ENCODE assay signal across 9 mouse cellular contexts in the genomic region with DNA sequence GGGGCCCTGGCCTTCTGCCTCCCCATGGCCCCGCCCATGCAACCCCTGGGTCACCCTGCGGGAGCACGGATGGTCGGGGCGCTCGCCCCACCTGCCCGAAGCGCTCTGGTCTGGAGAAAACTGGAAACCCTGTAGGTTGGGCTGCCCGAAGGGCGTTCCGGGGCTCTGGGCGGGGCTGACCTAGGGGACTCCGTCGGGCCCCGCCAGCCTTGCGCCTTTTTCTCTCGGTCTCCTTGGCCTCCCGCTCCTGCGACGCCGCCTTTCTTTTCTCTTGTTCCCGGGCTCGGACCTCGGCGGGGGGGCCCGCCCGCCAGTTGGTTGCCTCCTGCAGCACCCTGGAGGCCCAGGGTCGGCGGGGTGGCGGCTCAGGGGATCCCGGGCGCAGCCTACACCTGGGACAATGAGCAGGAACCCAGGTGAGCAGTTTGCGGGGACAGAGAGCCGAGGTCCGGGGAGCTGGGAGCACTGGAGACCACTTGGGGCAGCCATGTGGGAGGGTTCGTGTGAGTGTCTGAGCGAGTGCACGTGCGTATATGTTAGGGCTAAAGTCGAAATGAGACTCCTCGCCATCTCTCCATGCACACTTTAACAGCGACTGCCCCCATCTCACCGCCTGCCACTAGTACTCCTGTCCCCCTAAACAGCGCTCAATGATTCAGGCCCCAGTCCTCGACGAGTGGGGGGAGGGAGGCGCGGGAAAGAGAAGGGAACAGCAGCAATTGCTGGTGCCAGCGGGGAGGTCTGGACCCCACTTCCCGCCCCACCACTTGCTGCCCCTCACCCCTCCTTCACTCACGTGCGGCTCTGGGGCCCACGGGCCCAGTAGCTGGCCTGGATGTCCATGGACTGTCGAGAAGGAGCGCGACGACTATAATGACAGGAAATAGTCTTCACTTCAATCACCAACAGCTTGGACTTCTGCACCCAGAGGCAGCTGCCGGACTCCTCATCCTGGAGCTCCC. TPM values are rescaled to one million over a fixed set of nuclear protein-coding genes. Genes with fewer than 3 reads are reported as not detected.
DNase-seq lines count a peak whose midpoint lies in the region; ATAC-seq and TF ChIP-seq lines count a peak whose summit lies in the region.
"Had no signal": no experiment of that assay in that cellular context is flagged by ENCODE, and none has a peak within 500 bp of the region (broad histone marks: within the 10 kb centered on the region; RNA-seq: fewer than 3 reads in every experiment).

No protein-coding gene starts in this region.

- no peaks in the 10 kb centered on the region for H3K9me3 ChIP-seq in heart, embryonic 11.5 days (replicated peaks; ENCODE audit: control insufficient read depth, low read length)
- no peaks in the 10 kb centered on the region for H3K9me3 ChIP-seq in MEL (replicated peaks; ENCODE audit: insufficient read depth, low read length)
- H3K9me3 ChIP-seq in forebrain, embryonic 15.5 days, result no peaks in the 10 kb centered on the region
- H3K9me3 ChIP-seq in midbrain, postnatal 0 days (ENCODE audit: low read length), result no peaks in the 10 kb centered on the region

- TF ChIP-seq CTCF in MEL (IDR thresholded peaks at IDR 0.05 in 2 of 3, conservative IDR thresholded peaks at IDR 0.05 in 1 of 3; ENCODE audit: control insufficient read depth in 1 of 3, insufficient read depth in 1 of 3, low read depth in 2 of 3, low read length in 3 of 3, poor library complexity in 1 of 3, severe bottlenecking in 1 of 3), result no peak
- TF ChIP-seq CTCF in midbrain, postnatal 0 days (IDR thresholded peaks at IDR 0.05), result no peak

- peaks cover 28% of the 10 kb centered on the region for H3K79me2 ChIP-seq in MEL (ENCODE audit: control insufficient read depth, insufficient read depth, low read length, poor library complexity)

- H3K36me3 ChIP-seq in heart, embryonic 11.5 days (ENCODE audit: control insufficient read depth, insufficient read depth, low read length), result peaks cover 4% of the 10 kb centered on the region; the same call in 1 of the 2 replicates
- peaks cover 3 to 8% of the 10 kb centered on the region in 2 experiments for H3K36me3 ChIP-seq in MEL (ENCODE audit: control insufficient read depth in 1 of 2, insufficient read depth in 2 of 2, low read length in 2 of 2)
- H3K36me3 ChIP-seq in forebrain, embryonic 15.5 days, result peaks cover 8% of the 10 kb centered on the region; the same call in 1 of the 2 replicates
- no peaks in the 10 kb centered on the region for H3K36me3 ChIP-seq in midbrain, postnatal 0 days (ENCODE audit: insufficient read depth, low read length)

- TF ChIP-seq RAD21 in MEL (IDR thresholded peaks at IDR 0.05; ENCODE audit: low read depth, low read length), result no peak

- TF ChIP-seq EP300 in MEL (IDR thresholded peaks at IDR 0.05; ENCODE audit: low read depth in 1 of 2, low read length in 2 of 2), result no peak

- DNase-seq in heart, postnatal 14 days, result no peak
- DNase-seq in MEL (ENCODE audit: low read depth, low spot score), result peak; percentile 75
- DNase-seq in kidney, postnatal 14 days, result peak; percentile 46
- no peak for DNase-seq in midbrain, postnatal 0 days (ENCODE audit: low spot score)
- no peak for DNase-seq in spleen, postnatal 36 days (ENCODE audit: low spot score in 2 of 2)

- peaks cover 51% of the 10 kb centered on the region for H3K4me1 ChIP-seq in heart, embryonic 11.5 days (ENCODE audit: control insufficient read depth, insufficient read depth, low read length)
- H3K4me1 ChIP-seq in MEL (ENCODE audit: control insufficient read depth in 1 of 2, insufficient read depth in 2 of 2, low read length in 2 of 2), result peaks cover 2 to 12% of the 10 kb centered on the region in 2 experiments; a peak in 2 of 4 replicates
- peaks cover 42% of the 10 kb centered on the region for H3K4me1 ChIP-seq in forebrain, embryonic 15.5 days
- H3K4me1 ChIP-seq in midbrain, postnatal 0 days (ENCODE audit: insufficient read depth, low read length), result peaks cover 18% of the 10 kb centered on the region

- peaks cover 80% of the 10 kb centered on the region for H3K27me3 ChIP-seq in heart, embryonic 11.5 days (ENCODE audit: control insufficient read depth, insufficient read depth, low read length)
- H3K27me3 ChIP-seq in MEL (ENCODE audit: control insufficient read depth in 1 of 2, insufficient read depth in 2 of 2, low read length in 2 of 2), result no peaks in the 10 kb centered on the region
- peaks cover 80% of the 10 kb centered on the region for H3K27me3 ChIP-seq in forebrain, embryonic 15.5 days
- peaks cover 64% of the 10 kb centered on the region for H3K27me3 ChIP-seq in midbrain, postnatal 0 days (ENCODE audit: insufficient read depth, low read length)

- peak in 1 of 2 experiments; percentile 61; a peak in 1 of 4 replicates for TF ChIP-seq POLR2A in MEL (IDR thresholded peaks at IDR 0.05; ENCODE audit: control insufficient read depth in 1 of 2, insufficient read depth in 1 of 2, low read depth in 1 of 2, low read length in 2 of 2, poor library complexity in 1 of 2)

- WGBS in heart, embryonic 11.5 days (ENCODE audit: insufficient replicate concordance), result 1% methylated on average over 54 of the region's 58 CpGs
- WGBS in forebrain, embryonic 15.5 days, result under 1% methylated on average over 58 of the region's 58 CpGs
- 1% methylated on average over 53 of the region's 58 CpGs for WGBS in midbrain, postnatal 0 days

- H3K4me2 ChIP-seq in heart, embryonic 11.5 days, result peak overlapping the region; percentile 74
- H3K4me2 ChIP-seq in forebrain, embryonic 15.5 days (replicated peaks), result peak overlapping the region; percentile 75
- peak overlapping the region; percentile 80 for H3K4me2 ChIP-seq in midbrain, postnatal 0 days (ENCODE audit: low read depth, low read length, poor library complexity, severe bottlenecking)

- no peak overlapping the region for H3K27ac ChIP-seq in heart, embryonic 11.5 days (ENCODE audit: low read depth, low read length)
- H3K27ac ChIP-seq in MEL (ENCODE audit: control insufficient read depth, low read depth, low read length), result peak overlapping the region; percentile 73
- H3K27ac ChIP-seq in forebrain, embryonic 15.5 days (replicated peaks), result no peak overlapping the region
- no peak overlapping the region for H3K27ac ChIP-seq in midbrain, postnatal 0 days (ENCODE audit: low read depth, low read length)

- H3K9ac ChIP-seq in heart, embryonic 11.5 days (ENCODE audit: low read depth, low read length), result 0 out of 2 replicates have a peak overlapping the region, but pooled peaks have one; percentile 52
- H3K9ac ChIP-seq in MEL (ENCODE audit: control insufficient read depth, low read depth, low read length, poor library complexity, severe bottlenecking), result peak overlapping the region; percentile 85
- peak overlapping the region; percentile 17; the same call in 1 of the 2 replicates for H3K9ac ChIP-seq in forebrain, embryonic 15.5 days (replicated peaks)
- H3K9ac ChIP-seq in midbrain, postnatal 0 days (replicated peaks; ENCODE audit: low read length, poor library complexity, severe bottlenecking), result 0 out of 2 replicates have a peak overlapping the region, but pooled peaks have one; percentile 3

- H3K4me3 ChIP-seq in heart, embryonic 11.5 days (ENCODE audit: low read depth, low read length), result peak overlapping the region; percentile 41
- peak overlapping the region; percentile 58 for H3K4me3 ChIP-seq in MEL (ENCODE audit: control insufficient read depth in 1 of 2, insufficient read depth in 1 of 2, low read depth in 2 of 2, low read length in 2 of 2)
- H3K4me3 ChIP-seq in forebrain, embryonic 15.5 days, result peak overlapping the region; percentile 50
- H3K4me3 ChIP-seq in midbrain, postnatal 0 days (ENCODE audit: low read depth, low read length), result peak overlapping the region; percentile 52

- intact Hi-C loops in heart, postnatal 14 days (cut with DNase I), result no loop called here

- ATAC-seq in heart, embryonic 11.5 days (replicated peaks; ENCODE audit: insufficient number of reproducible peaks, low FRiP score, low TSS enrichment), result no peak
- no peak for ATAC-seq in forebrain, embryonic 15.5 days (replicated peaks)
- no peak for ATAC-seq in midbrain, postnatal 0 days (ENCODE audit: low FRiP score)
- no peak for ATAC-seq in erythroblast, adult 5-6 weeks (replicated peaks; ENCODE audit: low FRiP score, poor library complexity, severe bottlenecking)

RNA-seq across cellular contexts. Expression of gene Ddn, which starts 2.2 kb away (rescaled TPM):
- polyA plus RNA-seq in heart, embryonic 11.5 days (2014; fragmentation: Nextera tagmentation; extraction: Ambion mirVana), result 0.11 and 0.25 TPM in 2 replicates
- under 1 TPM; 0.20 to 0.31 TPM for total RNA-seq in heart, postnatal 14 days (2021)
- 2.8 and 4.0 TPM in 2 replicates for total RNA-seq in MEL (2012; rRNA removed)
- polyA plus RNA-seq in MEL (2012; ENCODE audit: insufficient read depth in 1 of 2, insufficient read length in 2 of 2, low read depth in 1 of 2, low replicate concordance in 2 of 2, missing spikeins in 1 of 2), result 1 to 10 TPM in 1 of 2 experiments, not detected in 1; 4.2 TPM
- 0.46 and 0.47 TPM in 2 replicates for polyA plus RNA-seq in forebrain, embryonic 15.5 days (2015; fragmentation: Nextera tagmentation; extraction: Ambion mirVana)
- 5.5 and 7.3 TPM in 2 replicates for total RNA-seq in midbrain, postnatal 0 days (2014; rRNA removed)
- 0.51 and 0.64 TPM in 2 replicates for polyA plus RNA-seq in midbrain, postnatal 0 days (2015; fragmentation: Nextera tagmentation; extraction: Ambion mirVana)
- not detected in 2 replicates for total RNA-seq in erythroblast, adult 5-6 weeks (2015; ENCODE audit: low replicate concordance)
- not detected in 2 replicates for total RNA-seq in erythroblast, adult 5-6 weeks (2017; ENCODE audit: low replicate concordance)

RNA-seq across cellular contexts. Expression of gene Wnt1, which starts 17.4 kb away (rescaled TPM):
- not detected in 2 replicates for polyA plus RNA-seq in heart, embryonic 11.5 days (2014; fragmentation: Nextera tagmentation; extraction: Ambion mirVana)
- total RNA-seq in heart, postnatal 14 days (2021), result not detected
- not detected in 2 replicates for total RNA-seq in MEL (2012; rRNA removed)
- not detected for polyA plus RNA-seq in MEL (2012; ENCODE audit: insufficient read depth in 1 of 2, insufficient read length in 2 of 2, low read depth in 1 of 2, low replicate concordance in 2 of 2, missing spikeins in 1 of 2)
- 0.19 and 0.25 TPM in 2 replicates for polyA plus RNA-seq in forebrain, embryonic 15.5 days (2015; fragmentation: Nextera tagmentation; extraction: Ambion mirVana)
- total RNA-seq in midbrain, postnatal 0 days (2014; rRNA removed), result 0.33 TPM in 2 replicates
- 0.81 and 1.1 TPM in 2 replicates for polyA plus RNA-seq in midbrain, postnatal 0 days (2015; fragmentation: Nextera tagmentation; extraction: Ambion mirVana)
- not detected in 2 replicates for total RNA-seq in erythroblast, adult 5-6 weeks (2015; ENCODE audit: low replicate concordance)
- total RNA-seq in erythroblast, adult 5-6 weeks (2017; ENCODE audit: low replicate concordance), result not detected in 2 replicates
- total RNA-seq: layer of hippocampus, postnatal 36 days had no signal

RNA-seq across cellular contexts. Expression of gene Prkag1, which starts 24.2 kb away (rescaled TPM):
- polyA plus RNA-seq in heart, embryonic 11.5 days (2014; fragmentation: Nextera tagmentation; extraction: Ambion mirVana), result 72.1 and 74.7 TPM in 2 replicates
- total RNA-seq in heart, postnatal 14 days (2021), result 10 to 100 TPM; 91.8 to 93.6 TPM
- 122 and 126 TPM in 2 replicates for total RNA-seq in MEL (2012; rRNA removed)
- 100 to 1,000 TPM; 141 to 348 TPM for polyA plus RNA-seq in MEL (2012; ENCODE audit: insufficient read depth in 1 of 2, insufficient read length in 2 of 2, low read depth in 1 of 2, low replicate concordance in 2 of 2, missing spikeins in 1 of 2)
- 89.0 and 91.7 TPM in 2 replicates for polyA plus RNA-seq in forebrain, embryonic 15.5 days (2015; fragmentation: Nextera tagmentation; extraction: Ambion mirVana)
- 45.1 and 50.6 TPM in 2 replicates for total RNA-seq in midbrain, postnatal 0 days (2014; rRNA removed)
- 50.6 and 57.4 TPM in 2 replicates for polyA plus RNA-seq in midbrain, postnatal 0 days (2015; fragmentation: Nextera tagmentation; extraction: Ambion mirVana)
- total RNA-seq in erythroblast, adult 5-6 weeks (2015; ENCODE audit: low replicate concordance), result 20.2 and 21.5 TPM in 2 replicates
- 35.1 and 37.9 TPM in 2 replicates for total RNA-seq in erythroblast, adult 5-6 weeks (2017; ENCODE audit: low replicate concordance)

RNA-seq across cellular contexts. Expression of gene Wnt10b, which starts 29.1 kb away (rescaled TPM):
- polyA plus RNA-seq in heart, embryonic 11.5 days (2014; fragmentation: Nextera tagmentation; extraction: Ambion mirVana), result not detected in 2 replicates
- total RNA-seq in heart, postnatal 14 days (2021), result under 1 TPM; 0.45 to 0.61 TPM
- total RNA-seq in MEL (2012; rRNA removed), result 0.13 and 0.23 TPM in 2 replicates
- polyA plus RNA-seq in MEL (2012; ENCODE audit: insufficient read depth in 1 of 2, insufficient read length in 2 of 2, low read depth in 1 of 2, low replicate concordance in 2 of 2, missing spikeins in 1 of 2), result under 1 TPM in 1 of 2 experiments, not detected in 1; 0.14 TPM
- polyA plus RNA-seq in forebrain, embryonic 15.5 days (2015; fragmentation: Nextera tagmentation; extraction: Ambion mirVana), result not detected in 2 replicates
- total RNA-seq in midbrain, postnatal 0 days (2014; rRNA removed), result 0.38 and 1.5 TPM in 2 replicates
- polyA plus RNA-seq in midbrain, postnatal 0 days (2015; fragmentation: Nextera tagmentation; extraction: Ambion mirVana), result not detected in 2 replicates
- 1.0 TPM in 1 of 2 replicates, not detected in the other for total RNA-seq in erythroblast, adult 5-6 weeks (2015; ENCODE audit: low replicate concordance)
- not detected in 2 replicates for total RNA-seq in erythroblast, adult 5-6 weeks (2017; ENCODE audit: low replicate concordance)

RNA-seq across cellular contexts. Expression of gene Arf3, which starts 44.1 kb away (rescaled TPM):
- 22.8 and 30.7 TPM in 2 replicates for polyA plus RNA-seq in heart, embryonic 11.5 days (2014; fragmentation: Nextera tagmentation; extraction: Ambion mirVana)
- total RNA-seq in heart, postnatal 14 days (2021), result 10 to 100 TPM; 26.4 to 26.6 TPM
- 37.4 and 41.1 TPM in 2 replicates for total RNA-seq in MEL (2012; rRNA removed)
- polyA plus RNA-seq in MEL (2012; ENCODE audit: insufficient read depth in 1 of 2, insufficient read length in 2 of 2, low read depth in 1 of 2, low replicate concordance in 2 of 2, missing spikeins in 1 of 2), result 100 to 1,000 TPM; 140 to 239 TPM
- 82.3 and 88.2 TPM in 2 replicates for polyA plus RNA-seq in forebrain, embryonic 15.5 days (2015; fragmentation: Nextera tagmentation; extraction: Ambion mirVana)
- total RNA-seq in midbrain, postnatal 0 days (2014; rRNA removed), result 122 and 144 TPM in 2 replicates
- polyA plus RNA-seq in midbrain, postnatal 0 days (2015; fragmentation: Nextera tagmentation; extraction: Ambion mirVana), result 89.2 and 93.8 TPM in 2 replicates
- total RNA-seq in erythroblast, adult 5-6 weeks (2015; ENCODE audit: low replicate concordance), result 7.1 and 8.4 TPM in 2 replicates
- 4.6 and 8.1 TPM in 2 replicates for total RNA-seq in erythroblast, adult 5-6 weeks (2017; ENCODE audit: low replicate concordance)

Comparison
In these comparisons a context has a peak if more than half of its experiments do, and no peak if none do; other contexts are left out.
1. H3K9ac ChIP-seq: peak in every context shown above with its lines; median percentile 85 in MEL; 52 in heart, embryonic 11.5 days; 17 in forebrain, embryonic 15.5 days; 3 in midbrain, postnatal 0 days.
2. DNase-seq: peak in MEL (single experiment) and kidney, postnatal 14 days (single experiment); none in heart, postnatal 14 days (0 of 2), midbrain, postnatal 0 days (single experiment) and spleen, postnatal 36 days (0 of 2).
3. Peak in every context shown above with its lines, with median percentiles within 50 percentile points of each other: H3K4me2 ChIP-seq and H3K4me3 ChIP-seq.